Mouse (Mus musculus) CH12.LX (cell line): ENCODE results near the gene Tmc3. TPM values are rescaled to one million over a fixed set of nuclear protein-coding genes. Genes with fewer than 3 reads are reported as not detected.

Experiments
- DNase-seq: peaks from one replicate; pipeline ENCODE4 v3.0.0-alpha.2; 2013; ENCODE audit errors: extremely low read depth
- H3K27ac ChIP-seq: 2 replicates; pipeline ENCODE4 v1.5.1; 2012; ENCODE audit warnings: low read depth, mild to moderate bottlenecking, control low read depth, moderate library complexity; ENCODE audit not compliant: insufficient read depth
- H3K27me3 ChIP-seq: replicated peaks from 2 replicates; pipeline ENCODE3; 2012; ENCODE audit warnings: inconsistent platforms
- H3K36me3 ChIP-seq, 2 experiments: replicated peaks in 1 of 2; 2 replicates each; pipeline versions ENCODE3 to v1.6.1; 2012; ENCODE audit warnings: inconsistent platforms in 1 of 2, low read length in 1 of 2, mild to moderate bottlenecking in 1 of 2, mixed read lengths in 1 of 2, moderate library complexity in 1 of 2; ENCODE audit not compliant: control insufficient read depth in 1 of 2, insufficient read depth in 1 of 2
- H3K4me1 ChIP-seq, 2 experiments: 2 replicates each; pipeline ENCODE4 v1.6.1; 2012; ENCODE audit warnings: inconsistent platforms in 1 of 2, moderate library complexity in 1 of 2; ENCODE audit not compliant: insufficient read depth in 2 of 2, control insufficient read depth in 1 of 2
- H3K4me2 ChIP-seq: 2 replicates; pipeline ENCODE4 v1.6.1; 2012; ENCODE audit warnings: low read depth, mild to moderate bottlenecking, control low read depth; ENCODE audit not compliant: poor library complexity, insufficient read depth, severe bottlenecking
- H3K4me3 ChIP-seq, 3 experiments: fragments of 150-350 bp in 1 of 3; sonication (generic) in 1 of 3; replicated peaks in 1 of 3; 2 replicates each; pipeline versions ENCODE3 to v1.5.1; 2011 to 2012; ENCODE audit warnings: low read depth in 2 of 3, low read length in 2 of 3, mild to moderate bottlenecking in 2 of 3, moderate library complexity in 2 of 3, control low read depth in 1 of 3, improper control_type of control experiment in 1 of 3, inconsistent platforms in 1 of 3, mixed read lengths in 1 of 3; ENCODE audit not compliant: poor library complexity in 1 of 3
- H3K79me2 ChIP-seq: replicated peaks from 2 replicates; pipeline ENCODE4 v1.6.1; 2012; ENCODE audit warnings: mild to moderate bottlenecking, moderate library complexity; ENCODE audit not compliant: control insufficient read depth, poor library complexity, insufficient read depth, severe bottlenecking; ENCODE audit errors: extremely low read depth
- H3K9ac ChIP-seq: 2 replicates; pipeline ENCODE4 v1.6.1; 2012; ENCODE audit warnings: low read depth, mild to moderate bottlenecking, control low read depth, moderate library complexity; ENCODE audit not compliant: insufficient read depth
- H3K9me3 ChIP-seq: replicated peaks from 2 replicates; pipeline ENCODE3; 2012; ENCODE audit warnings: low read length, inconsistent platforms, mixed read lengths
- BHLHE40 ChIP-seq: IDR thresholded peaks from 2 replicates; pipeline ENCODE4 v1.6.1; 2011; ENCODE audit warnings: mild to moderate bottlenecking, low read depth, low read length, improper control_type of control experiment
- CHD1 ChIP-seq: IDR thresholded peaks from 2 replicates; pipeline ENCODE4 v1.6.1; 2012; ENCODE audit warnings: low read depth, low read length, improper control_type of control experiment, inconsistent platforms
- CHD2 ChIP-seq: IDR thresholded peaks from 2 replicates; pipeline ENCODE4 v1.6.1; 2011; ENCODE audit warnings: low read length, improper control_type of control experiment
- CTCF ChIP-seq, 2 experiments: IDR thresholded peaks in 1 of 2; conservative IDR thresholded peaks in 1 of 2; 2 replicates each; pipeline ENCODE4 v1.5.1; 2011 to 2012; ENCODE audit warnings: low read depth in 2 of 2, low read length in 2 of 2, improper control_type of control experiment in 1 of 2, inconsistent platforms in 1 of 2, mild to moderate bottlenecking in 1 of 2, moderate library complexity in 1 of 2
- E2F4 ChIP-seq: IDR thresholded peaks from 2 replicates; pipeline ENCODE4 v1.6.1; 2011; ENCODE audit warnings: low read depth, low read length, improper control_type of control experiment; ENCODE audit not compliant: insufficient replicate concordance
- ELF1 ChIP-seq: IDR thresholded peaks from 2 replicates; pipeline ENCODE4 v1.6.1; 2014; ENCODE audit warnings: low read depth, mild to moderate bottlenecking, inconsistent platforms, low read length, improper control_type of control experiment
- EP300 ChIP-seq: IDR thresholded peaks from 2 replicates; pipeline ENCODE4 v1.6.1; 2011; ENCODE audit warnings: low read length, improper control_type of control experiment
- ETS1 ChIP-seq: conservative IDR thresholded peaks from 2 replicates; pipeline ENCODE4 v1.6.1; 2012; ENCODE audit warnings: low read depth, mild to moderate bottlenecking, inconsistent platforms, low read length, improper control_type of control experiment, moderate library complexity
- GABPA ChIP-seq: IDR thresholded peaks from 2 replicates; pipeline ENCODE4 v1.6.1; 2012; ENCODE audit warnings: low read depth, low read length, improper control_type of control experiment, inconsistent platforms; ENCODE audit not compliant: insufficient replicate concordance
- HCFC1 ChIP-seq: IDR thresholded peaks from 2 replicates; pipeline ENCODE4 v1.6.1; 2012; ENCODE audit warnings: low read depth, mild to moderate bottlenecking, inconsistent platforms, low read length, improper control_type of control experiment
- IRF4 ChIP-seq: IDR thresholded peaks from 2 replicates; pipeline ENCODE4 v1.6.1; 2014; ENCODE audit warnings: low read depth, mild to moderate bottlenecking, inconsistent platforms, low read length, improper control_type of control experiment
- JUN ChIP-seq: IDR thresholded peaks from 2 replicates; pipeline ENCODE4 v1.6.1; 2011; ENCODE audit warnings: low read depth, mild to moderate bottlenecking, low read length, improper control_type of control experiment, moderate library complexity; ENCODE audit not compliant: insufficient read depth
- JUND ChIP-seq: conservative IDR thresholded peaks from 2 replicates; pipeline ENCODE4 v1.6.1; 2011; ENCODE audit warnings: low read depth, low read length, improper control_type of control experiment
- KAT2A ChIP-seq: IDR thresholded peaks from 2 replicates; pipeline ENCODE4 v1.6.1; 2012; ENCODE audit warnings: low read length, improper control_type of control experiment, inconsistent platforms; ENCODE audit not compliant: insufficient replicate concordance
- MAFK ChIP-seq: IDR thresholded peaks from 2 replicates; pipeline ENCODE4 v1.6.1; 2011; ENCODE audit warnings: low read length, improper control_type of control experiment; ENCODE audit not compliant: insufficient replicate concordance
- MAX ChIP-seq: IDR thresholded peaks from 2 replicates; pipeline ENCODE4 v1.6.1; 2011; ENCODE audit warnings: low read length, improper control_type of control experiment
- MAZ ChIP-seq: IDR thresholded peaks from 2 replicates; pipeline ENCODE4 v1.6.1; 2012; ENCODE audit warnings: low read depth, mild to moderate bottlenecking, inconsistent platforms, low read length, improper control_type of control experiment, moderate library complexity
- MEF2A ChIP-seq: IDR thresholded peaks from 2 replicates; pipeline ENCODE4 v1.6.1; 2014; ENCODE audit warnings: low read depth, mild to moderate bottlenecking, inconsistent platforms, low read length, improper control_type of control experiment, borderline replicate concordance
- MXI1 ChIP-seq: IDR thresholded peaks from 2 replicates; pipeline ENCODE4 v1.6.1; 2011; ENCODE audit warnings: mild to moderate bottlenecking, low read depth, low read length, improper control_type of control experiment
- MYC ChIP-seq: IDR thresholded peaks from 2 replicates; pipeline ENCODE4 v1.6.1; 2011; ENCODE audit warnings: low read depth, mild to moderate bottlenecking, improper control_type of control experiment, low read length
- NELFE ChIP-seq: IDR thresholded peaks from 2 replicates; pipeline ENCODE4 v1.6.1; 2011; ENCODE audit warnings: low read depth, low read length, improper control_type of control experiment
- NRF1 ChIP-seq: IDR thresholded peaks from 2 replicates; pipeline ENCODE4 v1.6.1; 2014; ENCODE audit warnings: low read depth, mild to moderate bottlenecking, inconsistent platforms, low read length, improper control_type of control experiment, moderate library complexity
- PAX5 ChIP-seq: IDR thresholded peaks from 2 replicates; pipeline ENCODE4 v1.6.1; 2012; ENCODE audit warnings: low read length, inconsistent platforms, mixed read lengths
- POLR2A ChIP-seq: IDR thresholded peaks from 2 replicates; pipeline ENCODE4 v1.6.1; 2011; ENCODE audit warnings: low read depth, mild to moderate bottlenecking, improper control_type of control experiment, low read length
- POLR2AphosphoS2 ChIP-seq: IDR thresholded peaks from 2 replicates; pipeline ENCODE4 v1.6.1; 2011; ENCODE audit warnings: low read depth, low read length, improper control_type of control experiment
- RAD21 ChIP-seq: IDR thresholded peaks from 2 replicates; pipeline ENCODE4 v1.6.1; 2011; ENCODE audit warnings: low read depth, mild to moderate bottlenecking, low read length, improper control_type of control experiment, moderate library complexity
- RCOR1 ChIP-seq: conservative IDR thresholded peaks from 2 replicates; pipeline ENCODE4 v1.6.1; 2012; ENCODE audit warnings: low read depth, mild to moderate bottlenecking, inconsistent platforms, low read length, improper control_type of control experiment
- SIN3A ChIP-seq: IDR thresholded peaks from 2 replicates; pipeline ENCODE4 v1.6.1; 2012; ENCODE audit warnings: low read length, improper control_type of control experiment, inconsistent platforms
- SMC3 ChIP-seq: IDR thresholded peaks from 2 replicates; pipeline ENCODE4 v1.6.1; 2011; ENCODE audit warnings: low read depth, low read length, improper control_type of control experiment
- TBP ChIP-seq: conservative IDR thresholded peaks from 2 replicates; pipeline ENCODE4 v1.6.1; 2011; ENCODE audit warnings: low read depth, low read length, improper control_type of control experiment
- TCF12 ChIP-seq: IDR thresholded peaks from 2 replicates; pipeline ENCODE4 v1.6.1; 2014; ENCODE audit warnings: low read depth, mild to moderate bottlenecking, inconsistent platforms, low read length, improper control_type of control experiment
- UBTF ChIP-seq: IDR thresholded peaks from 2 replicates; pipeline ENCODE4 v1.6.1; 2012; ENCODE audit warnings: low read depth, mild to moderate bottlenecking, inconsistent platforms, low read length, improper control_type of control experiment, moderate library complexity
- USF1 ChIP-seq: IDR thresholded peaks from 2 replicates; pipeline ENCODE4 v1.6.1; 2014; ENCODE audit warnings: low read depth, mild to moderate bottlenecking, inconsistent platforms, low read length, improper control_type of control experiment
- USF2 ChIP-seq: conservative IDR thresholded peaks from 2 replicates; pipeline ENCODE4 v1.6.1; 2011; ENCODE audit warnings: low read depth, low read length, improper control_type of control experiment
- ZC3H11A ChIP-seq: IDR thresholded peaks from 2 replicates; pipeline ENCODE4 v1.6.1; 2012; ENCODE audit warnings: low read depth, mild to moderate bottlenecking, inconsistent platforms, low read length, improper control_type of control experiment
- ZKSCAN1 ChIP-seq: IDR thresholded peaks from 2 replicates; pipeline ENCODE4 v1.6.1; 2012; ENCODE audit warnings: low read depth, inconsistent platforms, low read length, improper control_type of control experiment, borderline replicate concordance
- ZMIZ1 ChIP-seq: IDR thresholded peaks from 2 replicates; pipeline ENCODE4 v1.6.1; 2012; ENCODE audit warnings: low read depth, mild to moderate bottlenecking, inconsistent platforms, low read length, improper control_type of control experiment
- ZNF384 ChIP-seq: IDR thresholded peaks from 2 replicates; pipeline ENCODE4 v1.6.1; 2012; ENCODE audit warnings: low read depth, low read length, improper control_type of control experiment, inconsistent platforms
- dilution Hi-C: fragments of 300-500 bp; cut with MboI; formaldehyde crosslinking; loops from 2 replicates; pipeline ENCODE4 v1.14.3; 2020; ENCODE audit warnings: low sequenced_read_pairs; ENCODE audit not compliant: extremely low pct_unique_long_range_greater_than_20kb, extremely low pct_ligation_motif_present
- in situ Hi-C: fragments of 300-500 bp; cut with MboI; formaldehyde crosslinking; loops from 3 replicates; pipeline ENCODE4 v1.14.3; 2019; ENCODE audit warnings: low sequenced_read_pairs, low pct_ligation_motif_present, low pct_unique_long_range_greater_than_20kb, mixed read lengths
- polyA plus RNA-seq: library from polyadenylated mRNA; unstranded; fragments of >175 nt; gene quantifications from 2 replicates; pipeline ENCODE4 v1.2.1, GENCODE M21; 2012; ENCODE audit warnings: low read depth; ENCODE audit not compliant: insufficient read length
- total RNA-seq, 2 experiments: library from RNA; depleted of rRNA; stranded (reverse); fragments of 300-350 nt in 1 of 2; fragments of >200 nt in 1 of 2; gene quantifications; 2 replicates each; pipeline ENCODE4 v1.2.3; 2012 to 2014

The Tmc3 gene
- total and polyA plus RNA-seq, 3 experiments, result 1.2 to 3.0 (median 2.2) TPM

DNA sequence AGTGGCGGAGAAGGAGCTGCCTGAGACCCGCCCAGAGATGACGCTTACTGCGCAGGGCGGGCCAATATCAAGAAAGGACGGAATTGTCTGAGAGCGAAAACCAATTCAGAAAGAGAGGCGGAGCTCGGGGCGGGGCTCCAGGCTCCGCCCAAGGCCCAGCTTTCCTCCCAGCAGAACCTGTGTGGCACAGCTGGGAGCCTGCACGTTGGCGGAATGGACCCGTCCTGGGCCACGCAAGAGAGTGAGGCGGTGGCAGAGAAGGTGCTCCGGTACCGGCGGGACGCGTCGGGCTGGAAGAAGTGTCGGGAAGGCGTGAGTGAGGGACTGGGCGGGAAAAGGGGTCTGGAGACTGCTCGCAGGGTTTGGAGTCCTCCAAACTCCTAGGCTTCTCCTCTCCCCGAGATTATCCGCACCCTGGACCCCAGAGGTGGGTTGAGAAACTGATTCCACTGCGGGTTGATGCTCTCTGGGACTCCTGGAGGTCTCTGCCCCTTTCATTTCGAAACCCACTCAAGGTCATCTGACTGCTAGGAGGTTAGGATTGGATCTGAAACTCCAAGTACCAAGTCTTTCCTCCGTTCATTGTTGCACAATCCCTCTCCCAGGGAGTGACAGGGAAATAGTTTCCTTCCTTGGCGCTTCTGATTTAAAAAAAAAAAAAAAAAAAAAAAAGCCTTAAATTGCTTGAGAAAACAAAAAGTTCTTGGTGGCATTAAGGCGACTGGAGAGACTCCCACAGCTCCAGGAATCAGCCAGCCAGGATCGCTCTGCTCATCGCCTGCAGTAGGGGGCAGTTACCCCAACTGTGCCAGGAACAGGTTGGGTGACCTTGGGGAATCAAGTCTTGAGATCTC, 47.3 kb downstream of the Tmc3 start, which contains the start of gene Stard5:
Stard5 (plus strand) TSS at position 132 of the 854 bp plus-strand sequence.
- peak within 1 kb of the TSS; percentile 96 for H3K4me2 ChIP-seq
- H3K9ac ChIP-seq, result peak within 1 kb of the TSS; percentile 77
- peaks cover 24 to 43% of the 10 kb centered on the region in 2 experiments for H3K36me3 ChIP-seq
- TF ChIP-seq MEF2A, result no peak
- peak; percentile 75 for TF ChIP-seq TBP
- peak; percentile 43; the same call in 1 of the 2 replicates for TF ChIP-seq ZMIZ1
- TF ChIP-seq MXI1, result peak; percentile 86
- peak; percentile 32; the same call in 1 of the 2 replicates for TF ChIP-seq ELF1
- TF ChIP-seq USF2, result no peak
- no peak for TF ChIP-seq ETS1
- 0 out of 2 replicates have a peak, but pooled peaks have one; percentile 9 for TF ChIP-seq CHD2
- no peak for TF ChIP-seq GABPA
- no peak; the same call in 1 of the 2 replicates for TF ChIP-seq RAD21
- no peak for TF ChIP-seq MAZ
- TF ChIP-seq NRF1, result peak; percentile 81
- peak; percentile 89; the same call in 1 of the 2 replicates for TF ChIP-seq POLR2AphosphoS2
- TF ChIP-seq MAFK, result no peak
- peak; percentile 76 for TF ChIP-seq SIN3A
- no peak for TF ChIP-seq CHD1
- TF ChIP-seq ZC3H11A, result no peak
- peak; percentile 68; the same call in 1 of the 2 replicates for TF ChIP-seq UBTF
- no peak for TF ChIP-seq E2F4
- peak; percentile 91 for TF ChIP-seq NELFE
- no peak for TF ChIP-seq ZNF384
- TF ChIP-seq ZKSCAN1, result no peak
- TF ChIP-seq MYC, result no peak
- TF ChIP-seq IRF4, result peak; percentile 28; the same call in 1 of the 2 replicates
- no peak for TF ChIP-seq PAX5
- no peak for TF ChIP-seq KAT2A
- TF ChIP-seq USF1, result no peak
- TF ChIP-seq RCOR1, result no peak
- no peak for TF ChIP-seq SMC3
- TF ChIP-seq TCF12, result peak; percentile 90
- peak; percentile 28; the same call in 1 of the 2 replicates for TF ChIP-seq BHLHE40
- no peak for TF ChIP-seq JUN
- 0 out of 2 replicates have a peak, but pooled peaks have one; percentile 30 for TF ChIP-seq MAX
- no peak for TF ChIP-seq EP300
- peak in 1 of 2 experiments; percentile 24; a peak in 2 of 4 replicates for TF ChIP-seq CTCF (conservative IDR thresholded peaks at IDR 0.05 in 1 of 2, IDR thresholded peaks at IDR 0.05 in 1 of 2; ENCODE audit: low read depth in 2 of 2, low read length in 2 of 2)
- TF ChIP-seq JUND, result no peak
- TF ChIP-seq HCFC1, result peak; percentile 23; the same call in 1 of the 2 replicates
- TF ChIP-seq POLR2A, result peak; percentile 92
- no peaks in the 10 kb centered on the region for H3K9me3 ChIP-seq
- peaks cover 30% of the 10 kb centered on the region for H3K79me2 ChIP-seq
- in situ Hi-C loops, result no loop called here
- H3K27ac ChIP-seq, result peak within 1 kb of the TSS; percentile 78; the same call in 1 of the 2 replicates
- no peaks in the 10 kb centered on the region for H3K27me3 ChIP-seq
- peak; percentile 94 for DNase-seq
- H3K4me3 ChIP-seq, result peak within 1 kb of the TSS; percentile 82 to 94 (median 85)
- dilution Hi-C loops, result no loop called here
- peaks cover 6 to 66% of the 10 kb centered on the region in 2 experiments; a peak in 3 of 4 replicates for H3K4me1 ChIP-seq
